In genomic region chr1:39471298-39471902, GRCm38 (mm10) we compare ENCODE assay signal across 33 mouse cellular contexts. TPM values are rescaled to one million over a fixed set of nuclear protein-coding genes. Genes with fewer than 3 reads are reported as not detected.
DNase-seq lines count a peak whose midpoint lies in the region; ATAC-seq and TF ChIP-seq lines count a peak whose summit lies in the region.
"Had no signal": no experiment of that assay in that cellular context is flagged by ENCODE, and none has a peak within 500 bp of the region (broad histone marks: within the 10 kb centered on the region; RNA-seq: fewer than 3 reads in every experiment).

No protein-coding gene starts in this region.

- no peaks in the 10 kb centered on the region for H3K4me1 ChIP-seq in midbrain, embryonic 11.5 days (ENCODE audit: control insufficient read depth, insufficient read depth, low read length)
- H3K4me1 ChIP-seq in midbrain, postnatal 0 days (ENCODE audit: insufficient read depth, low read length): no peaks in the 10 kb centered on the region; the same call in 1 of the 2 replicates
- H3K4me1 ChIP-seq in liver, embryonic 13.5 days (replicated peaks): peaks cover 62% of the 10 kb centered on the region
- peaks cover 4% of the 10 kb centered on the region; the same call in 1 of the 2 replicates for H3K4me1 ChIP-seq in stomach, embryonic 14.5 days (ENCODE audit: control insufficient read depth, insufficient read depth, low read length)
- H3K4me1 ChIP-seq: embryonic facial prominence, embryonic 13.5 days; forebrain, embryonic 10.5 days; hindbrain, embryonic 10.5 days; hindbrain, embryonic 15.5 days had no signal

- DNase-seq in midbrain, embryonic 11.5 days (ENCODE audit: low spot score, missing footprints): peak; percentile 54
- DNase-seq in midbrain, postnatal 0 days (ENCODE audit: low spot score): no peak
- DNase-seq in liver, embryonic 13.5 days: no peak
- no peak for DNase-seq in layer of hippocampus, adult 9-10 months (ENCODE audit: low spot score)
- no peak for DNase-seq in cerebellum, postnatal 25 days
- DNase-seq: adrenal gland, postnatal 14 days; cerebellum, adult 11 months; cerebellum, adult 9-10 months; embryo, embryonic 11 days; gastrocnemius, adult 2 months; heart, adult 2 months; heart, postnatal 14 days; kidney, adult 2 months; kidney, postnatal 4 days; layer of hippocampus, postnatal 36 days; left cerebral cortex, postnatal 4 days; lung, embryonic 14.5 days; midbrain, embryonic 14.5 days; retina, postnatal 1 day; right cerebral cortex, postnatal 25 days; spleen, adult 18-20 months; thymus, postnatal 14 days had no signal

- H3K36me3 ChIP-seq in midbrain, embryonic 11.5 days (ENCODE audit: control insufficient read depth, insufficient read depth, low read length): no peaks in the 10 kb centered on the region
- no peaks in the 10 kb centered on the region for H3K36me3 ChIP-seq in midbrain, postnatal 0 days (ENCODE audit: insufficient read depth, low read length)
- H3K36me3 ChIP-seq in liver, embryonic 13.5 days: no peaks in the 10 kb centered on the region; the same call in 1 of the 2 replicates
- no peaks in the 10 kb centered on the region for H3K36me3 ChIP-seq in stomach, embryonic 14.5 days (ENCODE audit: control insufficient read depth, insufficient read depth, low read length)
- H3K36me3 ChIP-seq: embryonic facial prominence, embryonic 13.5 days; forebrain, embryonic 10.5 days; hindbrain, embryonic 15.5 days; neural tube, embryonic 15.5 days had no signal

- no peak overlapping the region for H3K27ac ChIP-seq in midbrain, embryonic 11.5 days (ENCODE audit: low read depth, low read length)
- H3K27ac ChIP-seq in midbrain, postnatal 0 days (ENCODE audit: low read depth, low read length): no peak overlapping the region
- H3K27ac ChIP-seq in liver, embryonic 13.5 days: peak overlapping the region; percentile 49
- H3K27ac ChIP-seq in stomach, embryonic 14.5 days (ENCODE audit: low read length): peak overlapping the region; percentile 49; the same call in 1 of the 2 replicates
- H3K27ac ChIP-seq: embryonic facial prominence, embryonic 13.5 days; forebrain, embryonic 10.5 days; gastrocnemius, adult 2 months; heart, adult 2 months; hindbrain, embryonic 10.5 days; hindbrain, embryonic 15.5 days; kidney, postnatal 0 days; macrophage; neural tube, embryonic 15.5 days had no signal

- WGBS in midbrain, embryonic 11.5 days: 76% methylated on average over 9 of the region's 9 CpGs
- WGBS in midbrain, postnatal 0 days: 86% methylated on average over 9 of the region's 9 CpGs
- 24% methylated on average over 9 of the region's 9 CpGs for WGBS in liver, embryonic 13.5 days (ENCODE audit: insufficient replicate concordance)
- WGBS in stomach, embryonic 14.5 days: 54% methylated on average over 9 of the region's 9 CpGs

- H3K9me3 ChIP-seq in midbrain, embryonic 11.5 days (ENCODE audit: control insufficient read depth, low read length): no peaks in the 10 kb centered on the region
- H3K9me3 ChIP-seq in midbrain, postnatal 0 days (ENCODE audit: low read length): no peaks in the 10 kb centered on the region
- 0 out of 2 replicates have a peak, but pooled peaks cover 3% of the 10 kb centered on the region for H3K9me3 ChIP-seq in liver, embryonic 13.5 days (replicated peaks)
- H3K9me3 ChIP-seq in stomach, embryonic 14.5 days (ENCODE audit: control insufficient read depth, low read depth, low read length): no peaks in the 10 kb centered on the region
- H3K9me3 ChIP-seq: hindbrain, embryonic 10.5 days; hindbrain, embryonic 15.5 days; neural tube, embryonic 15.5 days had no signal

- H3K27me3 ChIP-seq in midbrain, embryonic 11.5 days (ENCODE audit: control insufficient read depth, insufficient read depth, low read length): no peaks in the 10 kb centered on the region
- no peaks in the 10 kb centered on the region for H3K27me3 ChIP-seq in midbrain, postnatal 0 days (ENCODE audit: insufficient read depth, low read length)
- H3K27me3 ChIP-seq in liver, embryonic 13.5 days: no peaks in the 10 kb centered on the region
- no peaks in the 10 kb centered on the region for H3K27me3 ChIP-seq in stomach, embryonic 14.5 days (ENCODE audit: control insufficient read depth, insufficient read depth, low read length)
- H3K27me3 ChIP-seq: hindbrain, embryonic 15.5 days; neural tube, embryonic 15.5 days had no signal

- no peak overlapping the region for H3K9ac ChIP-seq in midbrain, embryonic 11.5 days (ENCODE audit: low read length)
- H3K9ac ChIP-seq in midbrain, postnatal 0 days (replicated peaks; ENCODE audit: low read length, poor library complexity, severe bottlenecking): no peak overlapping the region
- H3K9ac ChIP-seq in liver, embryonic 13.5 days: peak overlapping the region; percentile 42; the same call in 1 of the 2 replicates
- H3K9ac ChIP-seq in stomach, embryonic 14.5 days (replicated peaks; ENCODE audit: low read depth, low read length): no peak overlapping the region
- H3K9ac ChIP-seq: embryonic facial prominence, embryonic 13.5 days; hindbrain, embryonic 15.5 days; lung, embryonic 14.5 days; neural tube, embryonic 15.5 days had no signal

- H3K4me3 ChIP-seq in midbrain, embryonic 11.5 days (ENCODE audit: low read depth, low read length): no peak overlapping the region
- H3K4me3 ChIP-seq in midbrain, postnatal 0 days (ENCODE audit: low read depth, low read length): no peak overlapping the region
- H3K4me3 ChIP-seq in liver, embryonic 13.5 days (replicated peaks): no peak overlapping the region
- H3K4me3 ChIP-seq in stomach, embryonic 14.5 days (ENCODE audit: low read depth, low read length): no peak overlapping the region
- H3K4me3 ChIP-seq: embryonic facial prominence, embryonic 13.5 days; forebrain, embryonic 10.5 days; gastrocnemius, adult 2 months; heart, adult 2 months; hindbrain, embryonic 10.5 days; hindbrain, embryonic 15.5 days; neural tube, embryonic 15.5 days had no signal

- ATAC-seq in midbrain, embryonic 11.5 days (ENCODE audit: low FRiP score): no peak
- ATAC-seq in midbrain, postnatal 0 days (ENCODE audit: low FRiP score): no peak
- peak; percentile 80 for ATAC-seq in liver, embryonic 13.5 days (ENCODE audit: low read depth)
- ATAC-seq in stomach, embryonic 14.5 days (ENCODE audit: insufficient number of reproducible peaks, insufficient read depth, low FRiP score, low read depth): peak; percentile 80
- no peak for ATAC-seq in activated CD4-positive, CD25-positive, alpha-beta regulatory T cell, adult 4 months
- ATAC-seq: forebrain, embryonic 16.5 days; inflammation-experienced regulatory T-cells, adult 6 months had no signal

- no peak for TF ChIP-seq CTCF in midbrain, postnatal 0 days (IDR thresholded peaks at IDR 0.05)

- no peak overlapping the region for H3K4me2 ChIP-seq in midbrain, embryonic 11.5 days
- H3K4me2 ChIP-seq in midbrain, postnatal 0 days (ENCODE audit: low read depth, low read length, poor library complexity, severe bottlenecking): no peak overlapping the region
- H3K4me2 ChIP-seq in liver, embryonic 13.5 days: peak overlapping the region; percentile 39
- no peak overlapping the region for H3K4me2 ChIP-seq in stomach, embryonic 14.5 days (replicated peaks; ENCODE audit: low read depth, low read length)
- H3K4me2 ChIP-seq: embryonic facial prominence, embryonic 13.5 days; hindbrain, embryonic 15.5 days; lung, embryonic 14.5 days; neural tube, embryonic 15.5 days had no signal

RNA-seq across cellular contexts. Expression of gene Tbc1d8, which starts 7.2 kb away (rescaled TPM):
- polyA plus RNA-seq in midbrain, embryonic 11.5 days (2014; fragmentation: Nextera tagmentation; extraction: Ambion mirVana): 4.6 and 5.4 TPM in 2 replicates
- total RNA-seq in midbrain, postnatal 0 days (2014; rRNA removed): 18.3 and 20.2 TPM in 2 replicates
- polyA plus RNA-seq in midbrain, postnatal 0 days (2015; fragmentation: Nextera tagmentation; extraction: Ambion mirVana): 8.5 TPM in 2 replicates
- polyA plus RNA-seq in liver, embryonic 13.5 days (2015; fragmentation: Nextera tagmentation; extraction: Ambion mirVana): 2.7 and 3.0 TPM in 2 replicates
- 11.7 and 12.4 TPM in 2 replicates for polyA plus RNA-seq in stomach, embryonic 14.5 days (2014; fragmentation: Nextera tagmentation; extraction: Ambion mirVana)
- polyA plus RNA-seq in activated CD4-positive, CD25-positive, alpha-beta regulatory T cell, adult 4 months (2017; shearing (Covaris generic)): 1 to 10 TPM in 1 of 2 experiments, under 1 TPM in 1; 0.41 to 1.4 TPM

Comparison
In these comparisons a context has a peak if more than half of its experiments do, and no peak if none do; other contexts are left out.
1. ATAC-seq: peak in liver, embryonic 13.5 days (single experiment) and stomach, embryonic 14.5 days (single experiment); none in midbrain, embryonic 11.5 days (single experiment), midbrain, postnatal 0 days (single experiment) and activated CD4-positive, CD25-positive, alpha-beta regulatory T cell, adult 4 months (single experiment).
2. H3K27ac ChIP-seq: peak in liver, embryonic 13.5 days (single experiment) and stomach, embryonic 14.5 days (single experiment); none in midbrain, embryonic 11.5 days (single experiment) and midbrain, postnatal 0 days (single experiment).